Mouse (Mus musculus): ENCODE data around the gene Psmd5. TPM values are rescaled to one million over a fixed set of nuclear protein-coding genes. Genes with fewer than 3 reads are reported as not detected.

Psmd5 gene
- polyA plus RNA-seq, 1 experiment from 2014 or later = 98.0 TPM

- H3K4me1 ChIP-seq (replicated peaks) = no peaks in the 10 kb centered on the region
- no peaks in the 10 kb centered on the region for H3K9me3 ChIP-seq
- H3K27ac ChIP-seq = no peak overlapping the region
- H3K4me3 ChIP-seq (replicated peaks) = no peak overlapping the region
- ATAC-seq = no peak
- H3K4me2 ChIP-seq (replicated peaks) = no peak overlapping the region
- H3K27me3 ChIP-seq (replicated peaks) = no peaks in the 10 kb centered on the region
- 69% methylated on average over 5 of the region's 5 CpGs for WGBS
- no peak overlapping the region for H3K9ac ChIP-seq
- H3K36me3 ChIP-seq = no peaks in the 10 kb centered on the region
Observed at GRCm38 (mm10) chr2:34893950-34894349, 19.2 kb upstream of the Psmd5 start.

- 79% methylated on average over 2 of the region's 2 CpGs for WGBS
- H3K36me3 ChIP-seq = no peaks in the 10 kb centered on the region
- H3K9me3 ChIP-seq = no peaks in the 10 kb centered on the region
- H3K4me2 ChIP-seq (replicated peaks) = no peak overlapping the region
- no peak overlapping the region for H3K27ac ChIP-seq
- no peak overlapping the region for H3K9ac ChIP-seq
- H3K4me1 ChIP-seq (replicated peaks) = no peaks in the 10 kb centered on the region
- no peak for ATAC-seq
- H3K4me3 ChIP-seq (replicated peaks) = no peak overlapping the region
- H3K27me3 ChIP-seq (replicated peaks) = no peaks in the 10 kb centered on the region
Observed at GRCm38 (mm10) chr2:34884186-34884585, 9.4 kb upstream of the Psmd5 start.

- Histone ChIP-seq H3K9ac (no peak overlapping the region), H3K4me3 (replicated peaks) (no peak overlapping the region), H3K9me3 (no peaks in the 10 kb centered on the region), H3K4me2 (replicated peaks) (no peak overlapping the region), H3K4me1 (replicated peaks) (no peaks in the 10 kb centered on the region), H3K36me3 (no peaks in the 10 kb centered on the region), H3K27me3 (replicated peaks) (no peaks in the 10 kb centered on the region), H3K27ac (peak overlapping the region; percentile 23; the same call in 1 of the 2 replicates)
- ATAC-seq = peak; percentile 94
- 29% methylated on average over 5 of the region's 5 CpGs for WGBS
Observed at GRCm38 (mm10) chr2:34883190-34883589, 8.4 kb upstream of the Psmd5 start.

- Histone ChIP-seq H3K9me3 (no peaks in the 10 kb centered on the region), H3K4me1 (replicated peaks) (no peaks in the 10 kb centered on the region), H3K4me2 (replicated peaks) (no peak overlapping the region), H3K27me3 (replicated peaks) (no peaks in the 10 kb centered on the region), H3K27ac (no peak overlapping the region), H3K36me3 (no peaks in the 10 kb centered on the region), H3K4me3 (replicated peaks) (no peak overlapping the region), H3K9ac (no peak overlapping the region)
- 80% methylated on average over 2 of the region's 2 CpGs for WGBS
- peak; percentile 42; the same call in 1 of the 2 replicates for ATAC-seq
Observed at GRCm38 (mm10) chr2:34882757-34883156, 8.0 kb upstream of the Psmd5 start.

- WGBS = 82% methylated on average over 10 of the region's 10 CpGs
Observed at GRCm38 (mm10) chr2:34880054-34880453, 5.3 kb upstream of the Psmd5 start.

GRCm38 (mm10) chr2:34874271-34874670, 497 bp downstream of the Psmd5 start, which contains the start of gene Cutal:
TSS of gene Cutal (plus strand) at chr2:34874396.
- 2% methylated on average over 14 of the region's 14 CpGs for WGBS
- Histone ChIP-seq H3K9ac (peak within 1 kb of the TSS; percentile 41), H3K4me2 (replicated peaks) (peak within 1 kb of the TSS; percentile 57), H3K27me3 (replicated peaks) (no peaks in the 10 kb centered on the region), H3K4me1 (replicated peaks) (peaks cover 11% of the 10 kb centered on the region; the same call in 1 of the 2 replicates), H3K4me3 (replicated peaks) (peak within 1 kb of the TSS; percentile 33), H3K36me3 (no peaks in the 10 kb centered on the region), H3K27ac (peak within 1 kb of the TSS; percentile 29), H3K9me3 (no peaks in the 10 kb centered on the region)
- peak; percentile 36 for ATAC-seq

More at GRCm38 (mm10) chr2:34880054-34880453, 5.3 kb upstream of the Psmd5 start:
- H3K27me3 ChIP-seq (replicated peaks) = no peaks in the 10 kb centered on the region
- no peak overlapping the region for H3K9ac ChIP-seq
- no peaks in the 10 kb centered on the region for H3K9me3 ChIP-seq
- no peak overlapping the region for H3K27ac ChIP-seq
- no peaks in the 10 kb centered on the region for H3K36me3 ChIP-seq
- no peaks in the 10 kb centered on the region for H3K4me1 ChIP-seq (replicated peaks)
- H3K4me2 ChIP-seq (replicated peaks) = no peak overlapping the region
- H3K4me3 ChIP-seq (replicated peaks) = no peak overlapping the region
- ATAC-seq = no peak

- ATAC-seq = peak; percentile 97
- H3K4me1 ChIP-seq (replicated peaks) = peaks cover 11% of the 10 kb centered on the region; the same call in 1 of the 2 replicates
- peak overlapping the region; percentile 75 for H3K4me2 ChIP-seq (replicated peaks)
- H3K27ac ChIP-seq = peak overlapping the region; percentile 97
- H3K9ac ChIP-seq = peak overlapping the region; percentile 92
- WGBS = under 1% methylated on average over 67 of the region's 67 CpGs
- no peaks in the 10 kb centered on the region for H3K27me3 ChIP-seq (replicated peaks)
- H3K4me3 ChIP-seq (replicated peaks) = peak overlapping the region; percentile 82
- no peaks in the 10 kb centered on the region for H3K9me3 ChIP-seq
- no peaks in the 10 kb centered on the region for H3K36me3 ChIP-seq
Observed at GRCm38 (mm10) chr2:34870520-34871474, 4.0 kb downstream of the Psmd5 start.

GRCm38 (mm10) chr2:34869680-34870079, 5.1 kb downstream of the Psmd5 start:
- WGBS = 34% methylated on average over 5 of the region's 5 CpGs

GRCm38 (mm10) chr2:34857728-34858127, 17.0 kb downstream of the Psmd5 start:
- Histone ChIP-seq H3K4me2 (replicated peaks) (no peak overlapping the region), H3K9me3 (no peaks in the 10 kb centered on the region), H3K9ac (no peak overlapping the region), H3K4me3 (replicated peaks) (no peak overlapping the region), H3K36me3 (peaks cover 53% of the 10 kb centered on the region), H3K27me3 (replicated peaks) (no peaks in the 10 kb centered on the region), H3K27ac (no peak overlapping the region), H3K4me1 (replicated peaks) (no peaks in the 10 kb centered on the region)
- ATAC-seq = no peak
- WGBS = 91% methylated on average over 8 of the region's 8 CpGs

More at GRCm38 (mm10) chr2:34869680-34870079, 5.1 kb downstream of the Psmd5 start:
- H3K9ac ChIP-seq = peak overlapping the region; percentile 39
- peaks cover 5% of the 10 kb centered on the region for H3K36me3 ChIP-seq
- peaks cover 11% of the 10 kb centered on the region; the same call in 1 of the 2 replicates for H3K4me1 ChIP-seq (replicated peaks)
- H3K4me2 ChIP-seq (replicated peaks) = peak overlapping the region; percentile 54
- H3K27me3 ChIP-seq (replicated peaks) = no peaks in the 10 kb centered on the region
- no peak overlapping the region for H3K27ac ChIP-seq
- peak overlapping the region; percentile 23 for H3K4me3 ChIP-seq (replicated peaks)
- no peak for ATAC-seq
- H3K9me3 ChIP-seq = no peaks in the 10 kb centered on the region

- Histone ChIP-seq H3K4me3 (replicated peaks) (no peak overlapping the region), H3K4me1 (replicated peaks) (no peaks in the 10 kb centered on the region), H3K27ac (no peak overlapping the region), H3K4me2 (replicated peaks) (no peak overlapping the region), H3K9me3 (no peaks in the 10 kb centered on the region), H3K9ac (no peak overlapping the region), H3K27me3 (replicated peaks) (no peaks in the 10 kb centered on the region), H3K36me3 (peaks cover 55% of the 10 kb centered on the region)
- ATAC-seq = no peak
- 93% methylated on average over 4 of the region's 4 CpGs for WGBS
Observed at GRCm38 (mm10) chr2:34855265-34855664, 19.5 kb downstream of the Psmd5 start.

- ATAC-seq = no peak
- Histone ChIP-seq H3K4me2 (replicated peaks) (no peak overlapping the region), H3K36me3 (peaks cover 10% of the 10 kb centered on the region; the same call in 1 of the 2 replicates), H3K9ac (no peak overlapping the region), H3K4me1 (replicated peaks) (no peaks in the 10 kb centered on the region), H3K4me3 (replicated peaks) (no peak overlapping the region), H3K27me3 (replicated peaks) (no peaks in the 10 kb centered on the region), H3K27ac (no peak overlapping the region), H3K9me3 (no peaks in the 10 kb centered on the region)
- WGBS = 100% methylated on average over 1 of the region's 1 CpGs
Observed at GRCm38 (mm10) chr2:34847702-34848101, 27.1 kb downstream of the Psmd5 start.

- Histone ChIP-seq H3K36me3 (no peaks in the 10 kb centered on the region), H3K4me1 (replicated peaks) (no peaks in the 10 kb centered on the region), H3K9me3 (no peaks in the 10 kb centered on the region), H3K9ac (no peak overlapping the region), H3K4me3 (replicated peaks) (no peak overlapping the region), H3K4me2 (replicated peaks) (no peak overlapping the region), H3K27me3 (replicated peaks) (no peaks in the 10 kb centered on the region), H3K27ac (no peak overlapping the region)
- ATAC-seq = no peak
- WGBS = 80% methylated on average over 11 of the region's 11 CpGs
Observed at GRCm38 (mm10) chr2:34843211-34843939, 31.4 kb downstream of the Psmd5 start.

All from intestine, embryonic 15.5 days (tissue).